Mouse (Mus musculus) cerebellum, adult 2 months (tissue): ENCODE data around the gene Sema4d. TPM values are rescaled to one million over a fixed set of nuclear protein-coding genes. Genes with fewer than 3 reads are reported as not detected.

Experiments
- DNase-seq, 2 experiments: peaks; one replicate each; pipeline ENCODE4 v3.0.0; 2021
- H3K27ac ChIP-seq: fragments of 200-500 bp; 2 replicates; pipeline ENCODE4 v1.5.1; 2012; ENCODE audit warnings: low read length, control low read depth, inconsistent platforms; ENCODE audit not compliant: insufficient read depth
- H3K27me3 ChIP-seq: fragments of 200-500 bp; 2 replicates; pipeline ENCODE4 v1.6.1; 2012; ENCODE audit warnings: inconsistent platforms, mild to moderate bottlenecking, low read length, moderate library complexity; ENCODE audit not compliant: control insufficient read depth, insufficient read depth
- H3K4me1 ChIP-seq: fragments of 200-500 bp; 2 replicates; pipeline ENCODE4 v1.6.1; 2011; ENCODE audit warnings: low read length; ENCODE audit not compliant: control insufficient read depth, insufficient read depth
- H3K4me3 ChIP-seq: fragments of 200-500 bp; replicated peaks from 2 replicates; pipeline ENCODE3; 2011; ENCODE audit warnings: mild to moderate bottlenecking, low read depth, low read length, control low read depth; ENCODE audit not compliant: insufficient read depth
- CTCF ChIP-seq: fragments of 200-500 bp; IDR thresholded peaks from 2 replicates; pipeline ENCODE4 v1.5.1; 2011; ENCODE audit warnings: low read depth, mild to moderate bottlenecking, control low read depth, low read length, moderate library complexity, borderline replicate concordance; ENCODE audit not compliant: insufficient read depth
- POLR2A ChIP-seq: fragments of 200-500 bp; IDR thresholded peaks from 2 replicates; pipeline ENCODE4 v1.6.1; 2011; ENCODE audit warnings: low read length, control low read depth, borderline replicate concordance; ENCODE audit not compliant: insufficient read depth
- WGBS: fragments of 180-500 bp; shearing (Covaris S2); methylation state at CpG from one replicate; pipeline ENCODE4 v1.1.7; 2018; 5-methylcytosine and 5-hydroxymethylcytosine counted together
- polyA plus RNA-seq: library from polyadenylated mRNA; depleted of rRNA; stranded (reverse); fragments of >200 nt; gene quantifications from 2 replicates; pipeline ENCODE4 v1.2.3, GENCODE M21; 2012

Gene Sema4d
- polyA plus RNA-seq, 1 experiment: 116 TPM

DNA sequence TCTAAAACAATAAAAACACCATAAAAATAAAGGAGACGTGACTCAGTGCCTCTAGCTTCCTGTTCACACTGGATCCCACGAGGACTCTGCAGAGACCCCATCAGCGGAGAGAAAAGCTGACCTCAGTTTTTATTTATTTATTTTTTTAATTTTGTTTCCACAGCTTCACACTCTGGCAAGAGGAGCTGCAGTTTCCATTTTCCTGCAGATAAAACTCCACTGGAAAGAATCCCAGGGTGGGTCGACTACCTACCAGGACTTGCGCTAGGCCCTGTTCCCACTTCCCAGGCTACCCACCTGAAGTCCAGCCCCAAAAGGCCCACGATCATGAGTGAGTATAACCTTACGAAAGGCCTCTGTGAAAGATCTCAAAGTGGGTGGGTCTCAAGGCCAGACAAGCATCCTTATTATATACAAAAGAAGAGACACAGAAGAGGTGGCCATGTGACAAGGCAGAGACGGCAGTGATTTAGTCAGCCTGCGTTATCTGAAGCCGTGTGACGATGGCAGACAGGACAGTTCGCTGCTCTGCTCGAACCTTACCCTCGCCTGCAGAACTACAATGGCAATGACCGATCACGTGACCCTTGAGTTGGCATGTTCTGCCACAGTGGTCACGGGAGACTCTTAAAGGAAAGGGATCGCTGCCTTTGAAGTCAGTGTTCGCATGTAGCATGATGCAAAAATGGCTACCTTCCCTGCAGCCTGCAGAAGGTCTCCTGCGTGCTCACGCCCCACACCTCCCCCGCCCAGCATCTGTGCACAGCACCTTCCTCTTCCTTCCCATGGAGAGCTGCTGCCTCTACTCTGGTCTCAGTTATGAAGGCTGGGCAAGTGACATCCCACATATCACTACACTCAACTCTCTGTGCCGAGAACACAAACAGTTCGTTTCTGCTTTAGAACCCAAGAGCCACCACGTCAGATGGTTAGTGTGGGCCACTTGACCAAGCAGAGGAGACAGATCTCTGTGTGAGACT is 14.3 kb downstream of the Sema4d start:
- Histone ChIP-seq H3K27ac (no peak overlapping the region), H3K4me3 (no peak overlapping the region), H3K27me3 (no peaks in the 10 kb centered on the region), H3K4me1 (peaks cover 62% of the 10 kb centered on the region)
- WGBS: 86% methylated on average over 25 of the region's 25 CpGs
- TF ChIP-seq POLR2A (no peak), CTCF (no peak)
- DNase-seq: no peak

DNA sequence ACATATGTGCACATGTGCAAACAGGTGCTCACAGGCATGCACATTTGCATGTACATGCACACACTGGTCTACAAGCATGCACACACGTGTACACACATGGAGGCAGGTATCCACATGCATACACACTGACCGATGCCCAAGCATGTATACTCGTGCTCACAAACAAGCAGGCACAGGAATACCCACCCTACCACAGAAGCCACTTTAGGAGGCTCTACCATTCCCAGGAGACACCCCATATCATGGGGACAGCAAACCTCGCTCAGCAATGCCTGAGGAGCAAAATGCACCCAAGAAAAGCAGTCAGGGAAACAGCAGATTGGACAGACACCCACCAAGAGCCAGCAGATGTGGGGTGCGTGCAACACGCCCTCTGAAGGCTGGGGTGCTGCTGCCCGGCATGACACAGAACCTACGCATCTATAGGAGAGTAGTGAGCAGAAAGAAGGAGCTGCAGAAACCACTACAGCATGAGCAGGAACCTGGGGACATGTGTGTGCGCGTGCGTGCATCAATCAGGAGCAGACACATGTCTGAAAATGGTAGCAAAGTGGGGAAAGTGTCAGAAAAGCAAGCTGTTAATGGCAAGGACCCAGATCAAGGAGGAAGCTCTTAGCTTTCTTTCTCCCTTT is 15.1 kb downstream of the Sema4d start:
- H3K4me1 ChIP-seq: peaks cover 59% of the 10 kb centered on the region
- no peak overlapping the region for H3K27ac ChIP-seq
- TF ChIP-seq POLR2A (no peak), CTCF (no peak)
- WGBS: 91% methylated on average over 11 of the region's 11 CpGs
- DNase-seq: no peak
- no peaks in the 10 kb centered on the region for H3K27me3 ChIP-seq
- H3K4me3 ChIP-seq: no peak overlapping the region

DNA sequence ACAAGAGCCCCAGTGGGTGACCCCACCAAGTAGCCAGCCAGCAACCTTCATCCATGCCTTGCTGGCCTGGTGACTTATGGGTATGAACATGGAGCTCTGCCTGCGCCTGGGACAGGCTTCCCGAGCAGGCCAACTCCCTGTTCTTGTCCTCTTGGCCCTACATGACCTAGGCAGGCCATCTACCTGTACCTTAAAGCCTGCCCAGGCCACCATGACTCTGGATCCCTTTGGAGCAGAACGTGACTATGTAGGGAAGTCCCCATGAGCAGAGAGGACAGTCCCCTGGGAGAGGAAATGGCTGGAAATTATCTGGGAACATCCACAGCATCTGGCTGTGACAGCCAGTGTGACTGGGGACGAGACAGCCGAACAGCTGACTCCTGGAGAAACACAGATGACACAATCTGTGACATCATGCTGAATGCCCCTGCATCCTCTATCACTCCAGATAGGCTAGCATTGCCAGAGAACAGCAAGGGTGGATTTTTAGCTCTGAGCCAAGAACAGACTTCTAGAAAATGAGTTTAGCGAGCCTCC is 15.7 kb downstream of the Sema4d start:
- H3K4me3 ChIP-seq: no peak overlapping the region
- no peaks in the 10 kb centered on the region for H3K27me3 ChIP-seq
- H3K4me1 ChIP-seq: peaks cover 59% of the 10 kb centered on the region
- WGBS: 42% methylated on average over 6 of the region's 6 CpGs
- H3K27ac ChIP-seq: peak overlapping the region; percentile 60
- DNase-seq: peak in 1 of 2 experiments; percentile 36
- no peak for TF ChIP-seq POLR2A
- TF ChIP-seq CTCF: no peak

DNA sequence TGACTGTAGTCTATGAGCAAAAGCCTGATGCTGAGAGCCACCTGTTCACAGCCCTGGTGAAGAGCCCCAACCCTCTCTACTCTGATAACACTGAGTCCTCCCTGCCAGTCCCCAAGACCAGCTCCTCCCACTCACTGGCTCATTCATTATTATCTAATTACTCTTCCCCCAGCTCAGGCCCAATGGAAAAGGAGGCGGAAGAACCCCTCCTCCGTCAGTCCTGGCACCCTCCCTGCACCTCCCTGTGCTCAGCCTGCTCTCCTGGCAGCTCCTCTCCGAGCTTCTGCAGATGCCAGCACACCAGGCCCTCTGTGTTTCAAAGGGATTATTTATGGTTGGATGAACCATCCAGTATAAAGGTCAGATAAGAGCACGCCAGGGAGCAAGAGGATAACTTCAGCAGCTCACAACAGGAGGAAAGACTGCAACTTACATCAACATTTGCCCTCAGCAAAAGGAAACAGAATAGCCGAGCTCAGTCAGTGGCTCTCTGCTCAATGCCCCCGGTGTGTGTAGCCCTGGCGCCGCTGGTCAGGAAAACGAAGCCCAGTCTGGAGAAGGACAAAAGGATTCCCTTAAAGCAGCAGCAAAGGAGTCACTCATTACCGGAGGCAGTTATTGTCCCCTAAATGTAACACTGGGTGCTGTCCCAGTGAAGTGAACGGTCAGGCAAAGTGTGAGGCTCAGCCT is 16.4 kb downstream of the Sema4d start:
- WGBS: 5% methylated on average over 11 of the region's 11 CpGs
- DNase-seq: peak; percentile 90 to 96
- Histone ChIP-seq H3K27me3 (no peaks in the 10 kb centered on the region), H3K4me1 (peaks cover 55% of the 10 kb centered on the region), H3K27ac (peak overlapping the region; percentile 60), H3K4me3 (no peak overlapping the region)
- no peak for TF ChIP-seq POLR2A

DNA sequence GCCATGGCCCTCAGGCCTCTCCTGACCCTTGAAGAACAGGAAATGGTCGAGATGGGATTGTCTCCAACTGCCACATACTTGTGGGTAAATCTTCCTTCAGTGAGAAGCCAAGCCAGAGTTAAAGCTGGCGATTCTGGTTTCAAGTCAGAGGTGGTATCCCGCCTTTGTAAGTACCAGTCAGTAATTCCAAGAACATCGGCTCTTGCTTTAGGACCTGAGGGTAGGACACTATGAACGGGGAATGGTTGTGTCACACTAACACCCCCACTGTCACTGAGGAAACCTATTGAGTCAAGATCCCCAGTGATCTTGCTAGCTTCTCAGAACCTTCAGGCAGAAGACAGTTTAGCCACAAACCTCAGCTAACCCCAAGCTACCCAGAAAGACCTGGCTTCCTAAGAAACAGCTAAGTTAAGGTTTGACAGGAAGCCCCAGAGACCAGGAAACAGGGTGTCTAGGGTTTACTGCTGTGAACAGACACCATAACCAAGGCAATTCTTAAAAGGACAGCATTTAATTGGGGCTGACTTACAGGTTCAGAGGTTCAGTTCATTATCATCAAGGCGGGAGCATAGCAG is 17.3 kb downstream of the Sema4d start:
- Histone ChIP-seq H3K4me3 (no peak overlapping the region), H3K27ac (no peak overlapping the region; the same call in 1 of the 2 replicates), H3K4me1 (peaks cover 55% of the 10 kb centered on the region), H3K27me3 (no peaks in the 10 kb centered on the region)
- no peak for DNase-seq
- 84% methylated on average over 6 of the region's 6 CpGs for WGBS
- TF ChIP-seq CTCF (no peak), POLR2A (no peak)

DNA sequence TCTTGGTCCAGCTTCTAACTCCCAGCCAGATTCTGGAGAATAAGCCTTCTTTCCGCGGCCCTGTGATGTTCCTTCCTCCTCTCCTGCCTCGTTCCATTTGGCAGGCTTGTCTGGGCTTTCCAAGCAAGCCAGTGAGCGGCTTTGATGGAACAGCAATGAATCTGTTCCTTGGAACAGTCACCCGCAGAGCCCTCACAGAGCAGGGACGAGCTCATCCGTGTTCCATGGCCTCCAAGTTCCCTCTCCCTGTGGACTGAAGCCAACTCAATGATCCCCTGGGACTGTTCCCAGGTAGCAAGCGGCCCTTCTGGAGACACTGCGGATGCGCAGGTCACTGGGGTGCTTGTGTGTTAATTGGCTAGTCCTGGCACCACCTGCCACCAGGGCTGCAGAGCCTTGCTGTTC is 21.7 kb downstream of the Sema4d start:
- no peak overlapping the region for H3K4me3 ChIP-seq
- H3K27ac ChIP-seq: peak overlapping the region; percentile 9; the same call in 1 of the 2 replicates
- TF ChIP-seq POLR2A: no peak
- no peak for TF ChIP-seq CTCF
- no peaks in the 10 kb centered on the region for H3K27me3 ChIP-seq
- peak; percentile 78 to 85 for DNase-seq
- WGBS: 9% methylated on average over 10 of the region's 10 CpGs
- H3K4me1 ChIP-seq: peaks cover 55% of the 10 kb centered on the region
